Mouse (Mus musculus): ENCODE measurements around the gene BC029722. TPM values are rescaled to one million over a fixed set of nuclear protein-coding genes. Genes with fewer than 3 reads are reported as not detected.

BC029722 gene
- total RNA-seq (2014; rRNA removed) (31.9 and 35.4 TPM in 2 replicates), polyA plus RNA-seq (2015; fragmentation: Nextera tagmentation; extraction: Ambion mirVana) (52.2 and 53.4 TPM in 2 replicates)

DNA sequence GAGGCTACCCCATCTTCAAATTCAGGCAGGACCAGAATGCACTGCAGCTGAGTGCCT is at the start of gene BC029722:
BC029722 (minus strand) TSS at position 35 of the 57 bp plus-strand sequence.
- Histone ChIP-seq H3K36me3 (ENCODE audit: insufficient read depth, low read length) (peaks cover 46% of the 10 kb centered on the region), H3K4me2 (ENCODE audit: low read depth, low read length) (peak within 1 kb of the TSS; percentile 93), H3K27me3 (ENCODE audit: insufficient read depth, low read length) (no peaks in the 10 kb centered on the region), H3K27ac (peak within 1 kb of the TSS; percentile 93), H3K9me3 (ENCODE audit: low read length) (no peaks in the 10 kb centered on the region), H3K4me1 (ENCODE audit: insufficient read depth, low read length) (peaks cover 20% of the 10 kb centered on the region), H3K4me3 (ENCODE audit: low read length) (peak within 1 kb of the TSS; percentile 60), H3K9ac (replicated peaks; ENCODE audit: low read length) (peak within 1 kb of the TSS; percentile 82)
- ATAC-seq (no peak), DNase-seq (ENCODE audit: low spot score) (no peak)
- no peak for TF ChIP-seq CTCF (IDR thresholded peaks at IDR 0.05; ENCODE audit: low read depth)

DNA sequence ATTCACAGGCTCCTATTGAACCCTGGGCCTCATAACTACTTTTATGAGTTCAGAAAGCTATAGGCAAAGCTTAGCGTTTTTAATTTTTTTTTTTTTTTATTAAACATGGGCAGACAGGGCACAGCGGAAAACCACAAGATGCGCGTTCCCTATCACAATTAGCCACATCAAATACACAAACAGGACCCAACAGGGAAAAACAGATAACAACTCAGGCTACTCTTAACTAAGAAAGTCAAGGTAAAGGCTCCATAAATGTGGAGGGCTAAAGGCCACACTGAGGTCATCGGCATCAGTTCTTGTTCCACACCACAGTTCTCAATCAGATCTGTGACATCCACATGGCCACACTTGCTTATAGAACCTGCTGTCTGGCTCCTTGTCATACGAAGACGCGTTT is 49.1 kb upstream of the BC029722 start:
- H3K27ac ChIP-seq: no peak overlapping the region
- 95% methylated on average over 8 of the region's 8 CpGs for whole genome bisulfite sequencing
- no peak overlapping the region for H3K4me2 ChIP-seq (ENCODE audit: low read depth, low read length)
- ATAC-seq (no peak), DNase-seq (ENCODE audit: low spot score) (no peak)
- H3K4me1 ChIP-seq (ENCODE audit: insufficient read depth, low read length): 0 out of 2 replicates have a peak, but pooled peaks cover 4% of the 10 kb centered on the region
- H3K9ac ChIP-seq (replicated peaks; ENCODE audit: low read length): no peak overlapping the region
- no peaks in the 10 kb centered on the region for H3K36me3 ChIP-seq (ENCODE audit: insufficient read depth, low read length)
- no peaks in the 10 kb centered on the region for H3K9me3 ChIP-seq (ENCODE audit: low read length)
- H3K27me3 ChIP-seq (ENCODE audit: insufficient read depth, low read length): no peaks in the 10 kb centered on the region
- no peak overlapping the region for H3K4me3 ChIP-seq (ENCODE audit: low read length)
- TF ChIP-seq CTCF (IDR thresholded peaks at IDR 0.05; ENCODE audit: low read depth): no peak

- DNase-seq (ENCODE audit: low spot score) (peak; percentile 27), ATAC-seq (peak; percentile 58)
- Histone ChIP-seq H3K4me1 (ENCODE audit: insufficient read depth, low read length) (no peaks in the 10 kb centered on the region), H3K27ac (peak overlapping the region; percentile 51; the same call in 1 of the 2 replicates), H3K4me3 (ENCODE audit: low read length) (no peak overlapping the region), H3K36me3 (ENCODE audit: insufficient read depth, low read length) (no peaks in the 10 kb centered on the region), H3K27me3 (ENCODE audit: insufficient read depth, low read length) (no peaks in the 10 kb centered on the region), H3K4me2 (ENCODE audit: low read depth, low read length) (peak overlapping the region; percentile 27; the same call in 1 of the 2 replicates), H3K9ac (replicated peaks; ENCODE audit: low read length) (no peak overlapping the region), H3K9me3 (ENCODE audit: low read length) (no peaks in the 10 kb centered on the region)
- no peak for TF ChIP-seq CTCF (IDR thresholded peaks at IDR 0.05; ENCODE audit: low read depth)
- 39% methylated on average over 11 of the region's 11 CpGs for WGBS
These were observed 44.2 kb upstream of the BC029722 start for GRCm38 (mm10) chr2:155863301-155863867.

GRCm38 (mm10) chr2:155862573-155863300 is 43.5 kb upstream of the BC029722 start:
- Histone ChIP-seq H3K4me3 (ENCODE audit: low read length) (no peak overlapping the region), H3K9ac (replicated peaks; ENCODE audit: low read length) (no peak overlapping the region), H3K9me3 (ENCODE audit: low read length) (no peaks in the 10 kb centered on the region), H3K4me2 (ENCODE audit: low read depth, low read length) (peak overlapping the region; percentile 27; the same call in 1 of the 2 replicates), H3K36me3 (ENCODE audit: insufficient read depth, low read length) (no peaks in the 10 kb centered on the region; the same call in 1 of the 2 replicates), H3K4me1 (ENCODE audit: insufficient read depth, low read length) (no peaks in the 10 kb centered on the region), H3K27ac (peak overlapping the region; percentile 51; the same call in 1 of the 2 replicates), H3K27me3 (ENCODE audit: insufficient read depth, low read length) (no peaks in the 10 kb centered on the region)
- DNase-seq (ENCODE audit: low spot score): peak; percentile 79
- 57% methylated on average over 13 of the region's 13 CpGs for WGBS
- TF ChIP-seq CTCF (IDR thresholded peaks at IDR 0.05; ENCODE audit: low read depth): no peak
- ATAC-seq: peak; percentile 93

GRCm38 (mm10) chr2:155861581-155861980 is 42.4 kb upstream of the BC029722 start:
- H3K36me3 ChIP-seq (ENCODE audit: insufficient read depth, low read length): no peaks in the 10 kb centered on the region; the same call in 1 of the 2 replicates
- no peak for ATAC-seq
- no peak overlapping the region for H3K4me2 ChIP-seq (ENCODE audit: low read depth, low read length)
- H3K4me3 ChIP-seq (ENCODE audit: low read length): no peak overlapping the region
- no peak overlapping the region for H3K27ac ChIP-seq
- H3K27me3 ChIP-seq (ENCODE audit: insufficient read depth, low read length): no peaks in the 10 kb centered on the region
- no peaks in the 10 kb centered on the region for H3K4me1 ChIP-seq (ENCODE audit: insufficient read depth, low read length)
- H3K9ac ChIP-seq (replicated peaks; ENCODE audit: low read length): no peak overlapping the region
- no peak for TF ChIP-seq CTCF (IDR thresholded peaks at IDR 0.05; ENCODE audit: low read depth)
- WGBS: 90% methylated on average over 6 of the region's 6 CpGs
- no peak for DNase-seq (ENCODE audit: low spot score)
- H3K9me3 ChIP-seq (ENCODE audit: low read length): no peaks in the 10 kb centered on the region

GRCm38 (mm10) chr2:155860102-155860501 is 40.9 kb upstream of the BC029722 start:
- WGBS: 78% methylated on average over 7 of the region's 7 CpGs
- H3K27ac ChIP-seq: no peak overlapping the region
- no peak overlapping the region for H3K4me3 ChIP-seq (ENCODE audit: low read length)
- TF ChIP-seq CTCF (IDR thresholded peaks at IDR 0.05; ENCODE audit: low read depth): no peak
- H3K36me3 ChIP-seq (ENCODE audit: insufficient read depth, low read length): no peaks in the 10 kb centered on the region; the same call in 1 of the 2 replicates
- no peaks in the 10 kb centered on the region for H3K27me3 ChIP-seq (ENCODE audit: insufficient read depth, low read length)
- ATAC-seq (no peak), DNase-seq (ENCODE audit: low spot score) (no peak)
- no peaks in the 10 kb centered on the region for H3K9me3 ChIP-seq (ENCODE audit: low read length)
- H3K9ac ChIP-seq (replicated peaks; ENCODE audit: low read length): no peak overlapping the region
- no peaks in the 10 kb centered on the region for H3K4me1 ChIP-seq (ENCODE audit: insufficient read depth, low read length)
- no peak overlapping the region for H3K4me2 ChIP-seq (ENCODE audit: low read depth, low read length)

- ATAC-seq (no peak), DNase-seq (ENCODE audit: low spot score) (no peak)
- no peak overlapping the region for H3K9ac ChIP-seq (replicated peaks; ENCODE audit: low read length)
- H3K27ac ChIP-seq: no peak overlapping the region
- no peak overlapping the region for H3K4me2 ChIP-seq (ENCODE audit: low read depth, low read length)
- no peaks in the 10 kb centered on the region for H3K9me3 ChIP-seq (ENCODE audit: low read length)
- H3K36me3 ChIP-seq (ENCODE audit: insufficient read depth, low read length): peaks cover 32% of the 10 kb centered on the region
- TF ChIP-seq CTCF (IDR thresholded peaks at IDR 0.05; ENCODE audit: low read depth): no peak
- WGBS: 94% methylated on average over 5 of the region's 5 CpGs
- H3K4me1 ChIP-seq (ENCODE audit: insufficient read depth, low read length): no peaks in the 10 kb centered on the region
- H3K27me3 ChIP-seq (ENCODE audit: insufficient read depth, low read length): no peaks in the 10 kb centered on the region
- no peak overlapping the region for H3K4me3 ChIP-seq (ENCODE audit: low read length)
These were observed 33.3 kb upstream of the BC029722 start for GRCm38 (mm10) chr2:155852536-155852935.
